Mouse (Mus musculus) heart, embryonic 11.5 days (tissue): ENCODE measurements around the gene Siah3. TPM values are rescaled to one million over a fixed set of nuclear protein-coding genes. Genes with fewer than 3 reads are reported as not detected.
"Not testable (repeated sequence)": the region's sequence is repeated elsewhere in the genome, so short reads cannot be mapped to it uniquely, and the experiment has no call there.

Source experiments
- ATAC-seq: fragments of 200-750 bp; cut with Nextera tagmentation; replicated peaks from 2 replicates; pipeline ENCODE4 v1.8.0; 2017; ENCODE audit warnings: moderate library complexity; ENCODE audit not compliant: insufficient number of reproducible peaks, low FRiP score, low TSS enrichment
- H3K27ac ChIP-seq: fragments of 300-500 bp; sonication (generic); 2 replicates; pipeline ENCODE4 v1.5.1; 2014; ENCODE audit warnings: mild to moderate bottlenecking, low read depth, low read length
- H3K27me3 ChIP-seq: fragments of 300-500 bp; sonication (generic); 2 replicates; pipeline ENCODE4 v1.6.1; 2014; ENCODE audit warnings: mild to moderate bottlenecking, low read length, mixed read lengths; ENCODE audit not compliant: control insufficient read depth, insufficient read depth
- H3K36me3 ChIP-seq: fragments of 300-500 bp; sonication (generic); 2 replicates; pipeline ENCODE4 v1.6.1; 2014; ENCODE audit warnings: mild to moderate bottlenecking, low read length, moderate library complexity, mixed read lengths; ENCODE audit not compliant: control insufficient read depth, insufficient read depth
- H3K4me1 ChIP-seq: fragments of 300-500 bp; sonication (generic); 2 replicates; pipeline ENCODE4 v1.6.1; 2014; ENCODE audit warnings: low read length; ENCODE audit not compliant: control insufficient read depth, insufficient read depth
- H3K4me2 ChIP-seq: fragments of 300-500 bp; sonication (generic); 2 replicates; pipeline ENCODE4 v1.6.1; 2014; ENCODE audit warnings: mild to moderate bottlenecking, moderate library complexity
- H3K4me3 ChIP-seq: fragments of 300-500 bp; sonication (generic); 2 replicates; pipeline ENCODE4 v1.5.1; 2014; ENCODE audit warnings: low read depth, low read length
- H3K9ac ChIP-seq: fragments of 300-500 bp; sonication (generic); 2 replicates; pipeline ENCODE4 v1.6.1; 2014; ENCODE audit warnings: mild to moderate bottlenecking, low read depth, low read length, moderate library complexity
- H3K9me3 ChIP-seq: fragments of 300-500 bp; sonication (generic); replicated peaks from 2 replicates; pipeline ENCODE4 v1.6.1; 2016; ENCODE audit warnings: low read length; ENCODE audit not compliant: control insufficient read depth
- WGBS: fragments of 180-500 bp; shearing (Covaris S2); extraction: QIAGEN DNeasy Blood & Tissue Kit; methylation state at CpG from one replicate; pipeline ENCODE4 v1.1.7; 2014; ENCODE audit not compliant: insufficient replicate concordance; 5-methylcytosine and 5-hydroxymethylcytosine counted together
- polyA plus RNA-seq: library from polyadenylated mRNA; unstranded; fragments of >200 nt; fragmentation: Nextera tagmentation; extraction: Ambion mirVana; gene quantifications from 2 replicates; pipeline ENCODE4 v1.2.1, GENCODE M21; 2014

Siah3 gene
- polyA plus RNA-seq, 1 experiment from 2014 or later: 0.13 TPM

GRCm38 (mm10) chr14:75434576-75434975, 21.2 kb upstream of the Siah3 start:
- 74% methylated on average over 10 of the region's 10 CpGs for WGBS
- ATAC-seq: no peak

GRCm38 (mm10) chr14:75444486-75445105, 11.2 kb upstream of the Siah3 start:
- H3K4me3 ChIP-seq: no peak overlapping the region
- 68% methylated on average over 11 of the region's 11 CpGs for WGBS
- peaks cover 8% of the 10 kb centered on the region; the same call in 1 of the 2 replicates for H3K4me1 ChIP-seq
- H3K4me2 ChIP-seq: no peak overlapping the region
- H3K9ac ChIP-seq: no peak overlapping the region
- H3K27me3 ChIP-seq: no peaks in the 10 kb centered on the region
- H3K9me3 ChIP-seq: no peaks in the 10 kb centered on the region
- ATAC-seq: no peak
- H3K27ac ChIP-seq: no peak overlapping the region
- no peaks in the 10 kb centered on the region for H3K36me3 ChIP-seq

More at GRCm38 (mm10) chr14:75434576-75434975, 21.2 kb upstream of the Siah3 start:
- Histone ChIP-seq H3K27me3 (no peaks in the 10 kb centered on the region), H3K36me3 (no peaks in the 10 kb centered on the region), H3K27ac (no peak overlapping the region), H3K9ac (no peak overlapping the region), H3K4me2 (no peak overlapping the region), H3K9me3 (no peaks in the 10 kb centered on the region), H3K4me1 (no peaks in the 10 kb centered on the region), H3K4me3 (no peak overlapping the region)

- ATAC-seq: peak; percentile 83
- Histone ChIP-seq H3K9me3 (no peaks in the 10 kb centered on the region), H3K4me2 (peak overlapping the region; percentile 68), H3K36me3 (no peaks in the 10 kb centered on the region), H3K27ac (peak overlapping the region; percentile 71), H3K4me3 (peak overlapping the region; percentile 35), H3K9ac (0 out of 2 replicates have a peak overlapping the region, but pooled peaks have one; percentile 54), H3K27me3 (no peaks in the 10 kb centered on the region), H3K4me1 (peaks cover 8% of the 10 kb centered on the region; the same call in 1 of the 2 replicates)
- WGBS: 7% methylated on average over 15 of the region's 15 CpGs
Observed at GRCm38 (mm10) chr14:75445281-75445947, 10.4 kb upstream of the Siah3 start.

- 37% methylated on average over 6 of the region's 6 CpGs for WGBS
- Histone ChIP-seq H3K9me3 (no peaks in the 10 kb centered on the region), H3K4me1 (peaks cover 8% of the 10 kb centered on the region; the same call in 1 of the 2 replicates), H3K27me3 (no peaks in the 10 kb centered on the region), H3K4me2 (peak overlapping the region; percentile 68), H3K36me3 (no peaks in the 10 kb centered on the region), H3K9ac (0 out of 2 replicates have a peak overlapping the region, but pooled peaks have one; percentile 54), H3K27ac (peak overlapping the region; percentile 71; the same call in 1 of the 2 replicates), H3K4me3 (peak overlapping the region; percentile 35)
- ATAC-seq: no peak
Observed at GRCm38 (mm10) chr14:75445948-75446281, 9.9 kb upstream of the Siah3 start.

GRCm38 (mm10) chr14:75446314-75446713, 9.5 kb upstream of the Siah3 start:
- not testable (repeated sequence) for H3K4me2 ChIP-seq, H3K36me3 ChIP-seq, H3K27me3 ChIP-seq, H3K9ac ChIP-seq, H3K27ac ChIP-seq, H3K4me3 ChIP-seq, ATAC-seq, H3K9me3 ChIP-seq, H3K4me1 ChIP-seq

- H3K9me3 ChIP-seq: no peaks in the 10 kb centered on the region
- no peak overlapping the region for H3K4me3 ChIP-seq
- no peak overlapping the region for H3K27ac ChIP-seq
- peaks cover 6% of the 10 kb centered on the region; the same call in 1 of the 2 replicates for H3K27me3 ChIP-seq
- H3K9ac ChIP-seq: no peak overlapping the region
- WGBS: 87% methylated on average over 4 of the region's 4 CpGs
- H3K4me1 ChIP-seq: peaks cover 3% of the 10 kb centered on the region; the same call in 1 of the 2 replicates
- no peak overlapping the region for H3K4me2 ChIP-seq
- ATAC-seq: no peak
- H3K36me3 ChIP-seq: no peaks in the 10 kb centered on the region
Observed at GRCm38 (mm10) chr14:75453906-75454305, 1.9 kb upstream of the Siah3 start.

GRCm38 (mm10) chr14:75454716-75455115, 1.1 kb upstream of the Siah3 start:
- Histone ChIP-seq H3K27me3 (peaks cover 6% of the 10 kb centered on the region; the same call in 1 of the 2 replicates), H3K4me3 (no peak overlapping the region), H3K4me2 (no peak overlapping the region), H3K9me3 (no peaks in the 10 kb centered on the region), H3K27ac (no peak overlapping the region), H3K36me3 (no peaks in the 10 kb centered on the region), H3K4me1 (peaks cover 3% of the 10 kb centered on the region; the same call in 1 of the 2 replicates), H3K9ac (no peak overlapping the region)
- WGBS: 10% methylated on average over 4 of the region's 4 CpGs
- ATAC-seq: no peak

- Histone ChIP-seq H3K36me3 (no peaks in the 10 kb centered on the region), H3K27ac (no peak overlapping the region), H3K4me1 (peaks cover 3% of the 10 kb centered on the region; the same call in 1 of the 2 replicates), H3K9me3 (no peaks in the 10 kb centered on the region), H3K9ac (no peak overlapping the region), H3K27me3 (peaks cover 6% of the 10 kb centered on the region; the same call in 1 of the 2 replicates), H3K4me2 (no peak overlapping the region), H3K4me3 (no peak overlapping the region)
- 22% methylated on average over 3 of the region's 3 CpGs for WGBS
- no peak for ATAC-seq
Observed at GRCm38 (mm10) chr14:75455361-75455742, 430 bp upstream of the Siah3 start.
